Mouse (Mus musculus) gastrocnemius, adult 2 months (tissue): Measurements from ENCODE around the gene 4933430I17Rik. TPM values are rescaled to one million over a fixed set of nuclear protein-coding genes. Genes with fewer than 3 reads are reported as not detected.
"Not testable (repeated sequence)": the region's sequence is repeated elsewhere in the genome, so short reads cannot be mapped to it uniquely, and the experiment has no call there.

Experiments
- DNase-seq: peaks from one replicate; pipeline ENCODE4 v3.0.0; 2022
- H3K27ac ChIP-seq: fragments of 200-600 bp; 2 replicates; pipeline ENCODE4 v1.8.1; 2022; ENCODE audit warnings: mild to moderate bottlenecking
- H3K4me3 ChIP-seq: fragments of 200-600 bp; 2 replicates; pipeline ENCODE4 v1.8.1; 2022; ENCODE audit warnings: mild to moderate bottlenecking, moderate library complexity
- CTCF ChIP-seq: fragments of 200-600 bp; IDR thresholded peaks from 2 replicates; pipeline ENCODE4 v1.8.1; 2022; ENCODE audit warnings: antibody characterized with exemption, mild to moderate bottlenecking, moderate library complexity
- intact Hi-C: fragments of 180-260 bp; cut with DNase I; formaldehyde crosslinking; loops from one replicate; pipeline ENCODE4 v1.15.1; 2025
- long read RNA-seq, 2 experiments: library from polyadenylated mRNA; stranded (forward); transcript quantifications; one replicate each; pipeline ENCODE4 v2.0.0; 2021
- total RNA-seq, 2 experiments: library from RNA; stranded (reverse); gene quantifications; 2 replicates each; pipeline ENCODE4 v1.2.3; 2021

Gene 4933430I17Rik
- total RNA-seq: under 1 TPM in 1 of 2 experiments, not detected in 1; 0.17 TPM
- long read RNA-seq, experiment 1: 0 reads
- long read RNA-seq, experiment 2: 0 reads

DNA sequence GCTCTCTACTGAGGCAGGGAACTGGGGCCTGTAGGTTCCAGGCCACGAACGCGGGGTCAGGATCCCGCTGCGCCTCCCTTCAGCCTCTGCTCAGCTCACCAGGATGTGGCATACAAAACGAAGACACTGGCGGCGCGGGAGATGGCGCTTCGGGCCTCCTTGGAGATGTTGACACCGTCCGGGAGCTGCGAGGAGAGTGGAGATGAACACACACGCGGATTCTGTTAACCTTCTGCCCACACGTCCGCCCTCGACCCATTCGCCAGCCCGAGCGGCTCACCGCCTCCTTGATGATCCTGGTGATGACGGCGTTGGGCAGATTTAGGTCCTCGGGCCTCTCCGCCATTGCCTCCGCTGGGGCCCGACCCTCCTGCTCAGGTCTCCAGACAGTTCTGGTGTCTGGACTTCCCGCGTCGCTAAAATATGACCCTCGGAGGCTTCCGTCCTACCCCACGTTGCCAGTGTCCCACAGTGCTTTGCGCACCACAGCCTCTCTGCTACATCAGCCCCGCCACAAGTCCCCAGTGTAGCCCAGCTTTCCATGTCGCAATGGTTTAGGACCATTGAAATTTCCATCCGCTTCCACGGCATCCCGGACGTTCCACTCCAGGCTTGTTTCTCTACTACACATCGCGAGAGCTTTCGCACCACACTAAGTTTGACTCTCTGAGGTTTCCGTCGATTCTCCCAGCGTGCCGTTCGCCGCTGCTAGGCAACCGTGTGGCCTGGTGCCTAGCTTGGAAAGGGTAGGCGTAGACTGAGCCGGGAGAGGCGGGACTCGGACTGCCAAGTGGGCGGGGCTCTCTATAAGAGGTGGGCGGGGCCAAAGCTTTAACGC is at the start of gene 4933430I17Rik, which contains the start of gene Pole3:
TSS of gene 4933430I17Rik (plus strand) at position 719 of the 838 bp plus-strand sequence.
TSS of gene Pole3 (minus strand) at position 418 of the 838 bp plus-strand sequence.
- peak within 1 kb of the TSS; percentile 97 for H3K27ac ChIP-seq
- intact Hi-C loops: loop anchor here (5.0 kb wide), 1 partner anchor 118 kb away; the partner anchor contains the start of genes Cdc26 and Prpf4
- peak within 1 kb of the TSS; percentile 95 for H3K4me3 ChIP-seq
- TF ChIP-seq CTCF: no peak
- DNase-seq: peak; percentile 99

DNA sequence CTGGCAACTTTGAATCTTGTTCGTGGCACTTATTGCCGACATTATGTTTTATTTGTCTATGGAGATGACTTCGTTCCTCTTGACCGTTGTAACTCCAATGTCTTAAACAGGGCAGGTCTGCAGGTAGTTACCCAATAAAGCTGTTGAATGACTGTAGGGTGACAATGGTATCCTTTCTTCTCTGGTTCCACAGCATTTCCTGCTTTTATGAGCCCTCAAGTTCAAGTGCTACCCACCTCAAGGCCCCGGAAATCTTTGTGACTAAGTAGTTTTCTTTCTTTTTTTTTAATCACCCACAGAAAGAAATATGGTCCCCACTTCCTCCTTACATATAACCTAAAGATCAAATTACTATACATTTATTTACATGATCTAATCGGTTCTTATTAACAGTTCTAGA is 49.4 kb upstream of the 4933430I17Rik start:
- DNase-seq: no peak
- TF ChIP-seq CTCF: no peak
- H3K4me3 ChIP-seq: no peak overlapping the region
- intact Hi-C loops: no loop called here
- H3K27ac ChIP-seq: no peak overlapping the region

DNA sequence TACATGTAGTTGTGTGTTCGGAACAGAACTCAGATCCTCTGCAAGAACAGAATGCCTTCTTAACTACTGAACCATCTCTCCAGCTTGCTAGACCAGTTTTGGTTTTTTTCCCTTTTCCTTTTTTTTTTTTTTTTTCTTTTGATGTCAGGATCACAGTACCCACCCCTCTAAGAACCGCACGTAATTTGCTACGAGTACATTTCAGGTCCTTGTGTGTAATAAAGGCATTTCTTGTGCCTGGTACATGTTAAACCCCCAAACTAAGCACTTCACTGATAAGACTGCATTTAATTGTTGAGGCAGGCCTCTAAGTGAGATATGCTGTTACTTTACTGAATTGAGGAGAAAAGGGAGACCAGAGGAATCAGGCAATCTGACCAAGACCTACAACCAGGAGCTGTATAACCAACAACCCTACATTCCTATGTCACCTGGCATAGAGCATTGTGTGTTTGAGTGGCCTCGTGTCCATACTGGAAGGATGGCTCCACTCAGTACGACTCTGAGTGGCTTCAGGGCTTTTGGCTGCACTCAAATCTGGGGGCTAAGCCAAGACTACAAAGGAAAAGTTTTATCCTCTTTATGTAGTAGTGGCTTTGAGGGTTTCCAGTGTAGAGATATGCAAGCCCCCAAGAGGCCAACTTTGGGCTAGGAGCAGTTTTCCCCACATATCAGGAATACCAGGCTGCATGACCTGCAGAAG is 47.5 kb upstream of the 4933430I17Rik start:
- no peak overlapping the region for H3K4me3 ChIP-seq
- TF ChIP-seq CTCF: no peak
- DNase-seq: no peak
- no peak overlapping the region for H3K27ac ChIP-seq
- intact Hi-C loops: no loop called here

DNA sequence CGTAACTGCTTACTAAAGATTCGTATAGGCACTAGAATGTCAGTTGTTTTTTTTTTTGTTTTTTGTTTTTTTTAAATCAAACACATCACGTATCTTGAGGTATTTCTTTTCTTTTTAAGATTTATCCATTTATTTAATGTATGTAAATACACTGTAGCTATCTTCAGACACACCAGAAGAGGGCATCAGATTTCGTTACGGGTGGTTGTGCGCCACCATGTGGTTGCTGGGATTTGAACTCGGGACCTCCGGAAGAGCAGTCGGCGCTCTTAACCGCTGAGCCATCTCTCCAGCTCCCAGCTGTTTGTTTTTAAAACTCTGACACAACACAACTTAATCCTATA is 45.6 kb upstream of the 4933430I17Rik start:
- H3K4me3 ChIP-seq: peak overlapping the region; percentile 72
- TF ChIP-seq CTCF: peak; percentile 34; the same call in 1 of the 2 replicates
- intact Hi-C loops, DNase-seq, H3K27ac ChIP-seq: not testable (repeated sequence)

DNA sequence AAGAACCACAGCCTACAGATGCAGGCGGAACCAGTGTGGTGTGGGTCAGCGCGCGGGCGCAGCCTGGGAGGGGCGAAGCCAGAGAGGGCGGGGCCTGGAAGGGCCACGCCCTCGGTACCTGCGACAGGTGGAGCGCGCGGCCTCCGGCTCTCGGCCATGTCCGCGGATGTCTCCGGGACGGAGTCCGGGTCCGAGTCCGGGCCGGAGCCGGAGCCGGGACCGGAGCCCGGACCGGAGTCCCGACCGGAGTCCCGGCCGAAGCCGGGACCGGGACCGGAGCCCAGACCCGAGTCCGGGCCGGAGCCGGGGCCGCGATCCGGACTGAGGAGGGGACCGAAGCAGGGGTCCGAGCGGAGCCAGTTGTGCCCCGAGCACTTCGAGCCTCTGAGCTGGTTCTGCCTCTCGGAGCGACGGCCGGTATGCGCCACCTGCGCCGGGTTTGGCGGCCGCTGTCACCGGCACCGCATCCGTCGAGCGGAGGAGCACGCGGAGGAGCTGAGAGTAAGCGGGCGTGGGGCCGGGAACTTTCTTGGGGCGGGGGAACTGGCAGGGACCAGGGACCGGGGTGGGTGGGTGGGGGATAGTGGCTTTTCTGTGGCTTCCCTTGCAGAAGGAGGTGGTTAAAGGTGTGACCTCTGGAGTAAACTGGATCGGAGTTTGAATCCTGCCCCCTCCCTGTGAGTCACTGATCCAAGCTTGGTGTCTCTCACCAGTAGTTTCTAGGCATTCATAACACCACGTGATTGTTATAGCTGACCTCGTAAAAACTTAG is 45.0 kb upstream of the 4933430I17Rik start, which contains the start of gene Bspry:
TSS of gene Bspry (plus strand) at position 117 of the 772 bp plus-strand sequence.
- intact Hi-C loops: no loop called here
- no peak within 1 kb of the TSS for H3K27ac ChIP-seq
- DNase-seq: peak; percentile 33
- no peak for TF ChIP-seq CTCF
- peak within 1 kb of the TSS; percentile 72 for H3K4me3 ChIP-seq

DNA sequence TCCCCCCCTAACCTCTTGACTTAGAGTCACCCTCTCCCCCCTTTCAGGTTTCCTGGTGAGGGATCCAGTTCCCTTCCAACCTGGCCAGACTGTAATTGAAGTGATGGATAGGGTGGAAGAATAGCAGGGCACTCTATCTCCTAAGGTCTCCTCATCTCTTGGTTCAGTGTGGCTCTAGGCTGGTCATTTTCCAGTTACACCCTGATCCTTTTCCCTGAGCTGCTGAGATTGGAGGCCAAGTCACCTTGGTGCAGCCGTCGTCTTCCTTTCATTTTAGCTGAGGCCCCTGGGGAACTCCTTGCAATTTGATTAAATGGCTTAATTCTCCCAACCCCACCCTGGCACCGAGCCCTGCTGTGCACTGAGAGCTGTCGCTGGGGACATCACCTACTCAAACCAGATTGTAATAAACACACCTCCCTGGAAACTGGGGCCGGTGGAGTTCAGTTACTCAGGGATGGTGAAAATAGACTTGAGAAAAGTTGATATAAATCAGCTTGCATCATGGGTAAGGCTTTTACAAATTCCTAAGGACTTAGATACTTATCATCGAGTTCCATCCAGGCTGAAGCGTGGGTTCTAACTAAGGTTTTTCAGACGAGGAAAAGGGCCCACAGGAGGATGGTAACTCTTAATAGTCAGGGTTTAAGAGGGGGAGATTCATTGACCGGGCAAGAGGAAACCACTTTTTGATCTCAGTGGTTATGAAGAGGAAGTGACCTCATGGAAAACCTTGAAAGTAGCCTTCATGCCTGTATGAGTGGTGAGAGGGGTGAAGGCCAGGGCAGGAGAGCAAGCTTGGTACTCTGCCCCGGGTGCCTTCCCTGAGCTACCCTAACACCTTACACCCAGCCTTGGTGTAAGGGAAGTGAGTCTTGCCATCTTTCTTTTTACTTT is 44.2 kb upstream of the 4933430I17Rik start:
- intact Hi-C loops: no loop called here
- no peak for DNase-seq
- no peak overlapping the region for H3K27ac ChIP-seq
- no peak for TF ChIP-seq CTCF
- H3K4me3 ChIP-seq: no peak overlapping the region

DNA sequence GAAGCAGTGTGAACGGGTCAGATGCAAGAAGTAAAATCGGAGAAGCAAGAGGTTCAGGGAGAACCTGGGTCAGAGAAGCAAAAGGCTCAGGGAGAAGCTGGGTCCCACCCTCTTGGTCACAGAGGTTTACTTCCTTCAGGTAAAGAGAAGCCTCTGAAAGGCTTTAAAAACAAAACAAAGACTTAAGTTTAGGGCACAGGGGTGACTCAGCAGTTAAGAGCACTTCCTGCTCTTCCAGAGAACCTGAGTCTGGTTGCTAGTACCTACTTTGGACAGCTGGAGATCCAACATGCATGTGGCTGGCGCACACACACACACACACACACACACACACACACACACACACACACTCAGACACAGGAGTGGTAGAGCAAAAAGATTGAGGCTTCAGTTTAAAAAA is 40.2 kb upstream of the 4933430I17Rik start:
- H3K27ac ChIP-seq: no peak overlapping the region
- DNase-seq: no peak
- intact Hi-C loops: no loop called here
- no peak overlapping the region for H3K4me3 ChIP-seq
- no peak for TF ChIP-seq CTCF

DNA sequence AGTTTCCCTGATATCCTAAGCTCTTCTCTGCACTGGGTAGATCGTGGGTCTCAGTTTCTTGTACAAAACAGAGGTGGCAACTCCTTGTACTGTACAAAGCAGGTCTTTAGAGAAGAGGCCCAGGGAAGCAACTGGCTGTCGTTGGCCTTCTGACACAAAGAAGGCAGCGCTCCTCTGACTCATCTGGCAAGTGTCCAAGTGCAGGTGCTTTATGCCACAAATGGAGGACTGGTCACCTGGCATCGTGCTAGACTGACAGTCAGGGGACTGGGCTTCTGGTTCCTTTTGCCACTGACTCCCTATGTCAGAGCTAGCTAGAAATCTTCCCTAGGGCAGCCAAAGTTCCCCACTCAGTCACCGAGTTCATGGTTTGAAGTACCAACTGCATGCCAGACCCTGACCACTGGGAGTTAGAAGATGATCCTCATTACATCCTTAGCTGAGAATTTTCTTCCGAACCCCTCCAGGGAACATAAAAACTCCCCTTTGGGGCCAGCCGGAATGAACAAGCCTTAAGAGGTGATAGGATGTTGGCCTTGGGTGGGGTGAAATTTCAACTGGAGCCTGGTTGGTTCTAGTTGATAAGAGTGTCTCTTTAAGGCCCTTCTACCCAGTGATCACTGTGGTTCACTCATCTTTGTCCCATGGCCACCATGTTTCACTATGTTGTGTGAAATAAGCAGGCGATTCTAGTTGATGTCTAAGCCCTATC is 39.6 kb upstream of the 4933430I17Rik start:
- Histone ChIP-seq H3K27ac (no peak overlapping the region), H3K4me3 (no peak overlapping the region)
- no peak for TF ChIP-seq CTCF
- DNase-seq: no peak
- intact Hi-C loops: no loop called here

DNA sequence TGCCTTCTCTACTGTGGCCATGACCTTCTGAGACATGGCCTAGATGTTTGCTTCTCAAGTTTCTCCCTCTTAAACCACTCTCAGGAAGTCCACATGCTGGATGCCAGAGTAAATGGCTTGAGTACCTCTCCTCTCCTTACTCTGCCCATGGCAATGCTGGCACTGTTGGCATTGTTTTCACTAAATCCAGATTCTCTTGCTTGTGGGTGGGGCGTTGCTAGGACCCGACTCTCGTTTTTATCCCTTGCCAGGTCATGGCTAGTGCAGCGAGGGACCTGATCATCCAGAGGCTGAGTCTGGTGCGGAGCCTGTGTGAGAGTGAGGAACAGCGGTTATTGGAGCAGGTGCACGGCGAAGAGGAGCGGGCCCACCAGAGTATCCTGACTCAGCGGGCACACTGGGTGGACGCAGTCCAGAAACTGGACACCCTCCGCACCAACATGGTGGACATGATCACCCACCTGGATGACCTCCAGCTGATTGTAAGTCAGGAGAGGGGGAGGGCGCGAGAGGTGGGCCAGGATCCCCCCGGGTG is 38.9 kb upstream of the 4933430I17Rik start:
- Histone ChIP-seq H3K27ac (no peak overlapping the region), H3K4me3 (no peak overlapping the region)
- intact Hi-C loops: no loop called here
- TF ChIP-seq CTCF: no peak
- DNase-seq: no peak

DNA sequence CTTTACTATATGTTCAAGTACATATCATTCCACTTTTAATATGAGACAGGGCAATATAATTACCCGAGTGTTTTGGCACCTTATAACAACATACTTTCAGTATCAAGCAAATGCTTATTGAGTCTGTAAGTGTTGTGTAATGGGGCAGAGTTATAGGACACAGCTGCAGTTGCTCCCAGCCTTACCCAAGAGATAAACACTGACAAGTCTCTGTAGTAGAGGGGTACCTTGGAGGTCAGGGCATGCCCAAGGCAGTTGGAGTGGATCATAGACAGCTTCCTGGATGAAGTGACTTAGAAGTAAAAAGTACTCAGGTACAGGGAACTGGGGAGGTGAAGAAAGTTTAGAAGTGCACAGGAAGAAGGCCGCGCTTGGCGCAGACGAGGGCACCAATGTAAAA is 38.0 kb upstream of the 4933430I17Rik start:
- no peak overlapping the region for H3K27ac ChIP-seq
- TF ChIP-seq CTCF: no peak
- intact Hi-C loops: no loop called here
- no peak overlapping the region for H3K4me3 ChIP-seq
- DNase-seq: no peak

DNA sequence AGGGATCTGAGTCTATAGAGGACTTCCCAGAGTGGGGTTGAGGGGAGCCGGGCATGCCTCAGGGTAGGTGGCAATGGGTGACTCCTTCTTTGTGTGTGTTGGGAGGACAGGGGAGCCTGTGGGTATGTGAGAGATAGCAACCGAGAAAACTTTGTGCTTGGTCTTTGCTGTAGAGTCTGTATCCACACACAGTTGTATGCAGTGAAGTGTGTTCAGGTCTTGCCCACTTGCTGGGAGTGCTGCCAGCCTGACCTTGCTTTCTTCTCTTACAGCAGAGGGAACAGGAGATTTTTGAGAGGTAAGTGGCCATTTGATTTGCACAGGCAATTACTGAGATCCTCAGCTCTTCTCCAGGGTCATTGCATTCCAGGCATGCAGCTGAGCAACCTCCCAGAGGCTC is 37.3 kb upstream of the 4933430I17Rik start:
- no peak overlapping the region for H3K27ac ChIP-seq
- intact Hi-C loops: no loop called here
- TF ChIP-seq CTCF: no peak
- no peak for DNase-seq
- no peak overlapping the region for H3K4me3 ChIP-seq
